Mouse (Mus musculus) forebrain, postnatal 0 days (tissue): ENCODE data around the gene Gmeb2. TPM values are rescaled to one million over a fixed set of nuclear protein-coding genes. Genes with fewer than 3 reads are reported as not detected.
A peak's percentile ranks its signal among the peaks of the same experiment; 100 is the strongest.

ENCODE experiments used
- ATAC-seq: fragments of 200-750 bp; cut with Nextera tagmentation; 2 replicates; pipeline ENCODE4 v1.8.0; 2017; ENCODE audit warnings: mild to moderate bottlenecking, moderate library complexity
- DNase-seq: peaks from one replicate; pipeline ENCODE4 v3.0.0-alpha.2; 2015
- H3K27ac ChIP-seq: fragments of 300-500 bp; sonication (generic); 2 replicates; pipeline ENCODE4 v1.5.1; 2014; ENCODE audit warnings: low read depth, mild to moderate bottlenecking, antibody characterized with exemption, low read length, moderate library complexity, mixed read lengths
- H3K27me3 ChIP-seq: fragments of 300-500 bp; sonication (generic); 2 replicates; pipeline ENCODE4 v1.6.1; 2014; ENCODE audit warnings: mild to moderate bottlenecking, low read length, mixed read lengths; ENCODE audit not compliant: insufficient read depth
- H3K36me3 ChIP-seq: fragments of 300-500 bp; sonication (generic); 2 replicates; pipeline ENCODE4 v1.6.1; 2014; ENCODE audit warnings: mild to moderate bottlenecking, moderate library complexity; ENCODE audit not compliant: insufficient read depth
- H3K4me1 ChIP-seq: fragments of 300-500 bp; sonication (generic); 2 replicates; pipeline ENCODE4 v1.6.1; 2014; ENCODE audit warnings: antibody characterized with exemption; ENCODE audit not compliant: insufficient read depth
- H3K4me2 ChIP-seq: fragments of 300-500 bp; sonication (generic); 2 replicates; pipeline ENCODE4 v1.6.1; 2014; ENCODE audit warnings: low read depth, mild to moderate bottlenecking, moderate library complexity
- H3K4me3 ChIP-seq: fragments of 300-500 bp; sonication (generic); 2 replicates; pipeline ENCODE4 v1.5.1; 2014; ENCODE audit warnings: low read depth, low read length, mixed read lengths
- H3K9ac ChIP-seq: fragments of 300-500 bp; sonication (generic); 2 replicates; pipeline ENCODE4 v1.6.1; 2014; ENCODE audit warnings: mild to moderate bottlenecking
- H3K9me3 ChIP-seq: fragments of 300-500 bp; sonication (generic); 2 replicates; pipeline ENCODE4 v1.6.1; 2016; ENCODE audit warnings: low read length
- CTCF ChIP-seq: sonication (generic); IDR thresholded peaks from 2 replicates; pipeline ENCODE4 v1.5.1; 2016; ENCODE audit warnings: antibody characterized with exemption, control low read depth, low read depth
- WGBS: fragments of 180-500 bp; shearing (Covaris S2); extraction: QIAGEN DNeasy Blood & Tissue Kit; methylation state at CpG from one replicate; pipeline ENCODE4 v1.1.7; 2014; 5-methylcytosine and 5-hydroxymethylcytosine counted together
- polyA plus RNA-seq: library from polyadenylated mRNA; unstranded; fragments of >200 nt; fragmentation: Nextera tagmentation; extraction: Ambion mirVana; gene quantifications from 2 replicates; pipeline ENCODE4 v1.2.1, GENCODE M21; 2015
- total RNA-seq: library from RNA; depleted of rRNA; stranded (reverse); fragments of >200 nt; gene quantifications from 2 replicates; pipeline ENCODE4 v1.2.3, GENCODE M21; 2014

Gmeb2 gene
- total and polyA plus RNA-seq, 2 experiments from 2014 or later, result 9.6 to 24.8 TPM

DNA sequence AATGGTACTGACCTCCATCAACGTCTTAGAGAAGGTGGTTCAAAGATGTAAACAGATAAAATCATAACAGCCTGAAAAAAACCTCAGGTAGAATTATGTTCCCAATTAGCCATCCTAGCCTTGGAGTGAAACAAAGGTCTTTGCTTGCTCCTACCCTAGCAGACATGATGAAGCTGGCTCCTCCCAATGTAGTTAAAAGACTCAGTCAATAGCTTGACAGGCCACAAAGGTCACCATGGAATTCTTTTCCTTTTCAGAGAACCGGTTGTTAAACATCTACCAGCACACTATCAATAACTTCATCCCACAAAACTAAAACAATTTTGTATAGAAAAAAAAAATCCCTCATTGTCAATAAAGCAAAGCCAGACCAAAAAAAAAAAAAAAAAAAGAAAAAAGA is 42.8 kb downstream of the Gmeb2 start:
- WGBS, result 18% methylated on average over 2 of the region's 2 CpGs
- no peak for DNase-seq

DNA sequence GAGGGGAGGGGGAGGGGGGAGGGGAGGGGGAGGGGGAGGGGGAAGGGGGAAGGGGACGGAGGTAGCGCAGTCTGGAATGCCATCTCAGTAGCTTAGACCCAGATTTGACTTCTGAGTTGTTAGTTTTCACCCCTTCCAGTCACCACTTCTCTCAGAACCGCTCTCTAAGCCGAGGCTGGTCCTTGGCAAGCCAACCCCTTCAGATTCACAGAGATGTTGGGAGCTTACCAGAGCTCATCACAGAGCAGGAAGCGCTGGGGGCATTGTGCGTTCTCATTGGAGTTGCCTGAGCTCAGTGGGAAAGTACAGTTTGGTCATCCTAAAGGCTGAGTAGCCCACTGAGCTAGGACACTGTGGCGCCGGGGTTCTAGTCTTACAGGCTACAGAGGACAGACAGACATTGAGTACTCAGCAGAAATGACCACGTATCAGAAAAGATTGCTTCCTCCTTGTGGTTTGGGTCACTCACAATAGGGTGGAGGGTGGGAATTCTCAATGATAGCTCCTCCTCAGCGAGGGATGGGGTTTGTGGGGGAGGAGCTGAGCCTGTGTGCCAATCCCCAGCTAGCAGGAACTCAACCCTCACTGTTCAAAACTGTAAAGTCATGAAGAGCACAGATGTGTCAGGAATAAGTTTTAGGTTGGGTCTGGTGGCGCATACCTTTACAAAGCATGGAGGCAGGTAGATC is 44.0 kb downstream of the Gmeb2 start:
- no peak for TF ChIP-seq CTCF
- H3K9me3 ChIP-seq, result no peaks in the 10 kb centered on the region
- no peaks in the 10 kb centered on the region for H3K36me3 ChIP-seq
- DNase-seq, result no peak
- H3K27ac ChIP-seq, result no peak overlapping the region
- H3K9ac ChIP-seq, result no peak overlapping the region
- H3K4me3 ChIP-seq, result no peak overlapping the region
- no peaks in the 10 kb centered on the region for H3K27me3 ChIP-seq
- 36% methylated on average over 11 of the region's 11 CpGs for WGBS
- no peak overlapping the region for H3K4me2 ChIP-seq
- H3K4me1 ChIP-seq, result no peaks in the 10 kb centered on the region
- no peak for ATAC-seq

More for the DNA sequence above, 42.8 kb downstream of the Gmeb2 start:
- H3K27ac ChIP-seq, result no peak overlapping the region
- H3K4me3 ChIP-seq, result no peak overlapping the region
- no peaks in the 10 kb centered on the region for H3K36me3 ChIP-seq
- H3K4me2 ChIP-seq, result no peak overlapping the region
- no peak overlapping the region for H3K9ac ChIP-seq
- TF ChIP-seq CTCF, result no peak
- H3K4me1 ChIP-seq, result no peaks in the 10 kb centered on the region
- H3K9me3 ChIP-seq, result no peaks in the 10 kb centered on the region
- no peaks in the 10 kb centered on the region for H3K27me3 ChIP-seq
- ATAC-seq, result no peak

DNA sequence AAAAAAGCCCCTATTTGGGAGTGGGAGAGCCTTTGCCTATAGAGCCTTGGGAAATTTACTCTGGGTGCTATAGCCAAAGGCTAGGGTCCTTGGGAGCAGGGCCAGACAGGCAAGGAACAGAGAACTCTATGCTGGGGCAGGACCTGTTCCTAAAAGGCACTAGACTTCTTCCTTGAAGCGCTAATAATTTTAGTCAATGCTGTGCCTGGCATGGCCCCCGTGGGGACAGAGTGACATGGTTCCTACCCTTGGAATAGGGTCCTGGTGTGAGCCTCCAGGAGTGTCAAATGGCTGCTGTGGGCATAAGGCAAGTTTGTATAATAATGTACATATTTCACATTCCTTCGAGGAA is 45.5 kb downstream of the Gmeb2 start:
- H3K36me3 ChIP-seq, result no peaks in the 10 kb centered on the region
- no peaks in the 10 kb centered on the region for H3K9me3 ChIP-seq
- H3K27ac ChIP-seq, result no peak overlapping the region
- H3K4me2 ChIP-seq, result peak overlapping the region; percentile 38; the same call in 1 of the 2 replicates
- ATAC-seq, result no peak
- no peak overlapping the region for H3K4me3 ChIP-seq
- WGBS, result 71% methylated on average over 3 of the region's 3 CpGs
- no peak for DNase-seq
- TF ChIP-seq CTCF, result no peak
- H3K27me3 ChIP-seq, result no peaks in the 10 kb centered on the region
- H3K9ac ChIP-seq, result no peak overlapping the region
- H3K4me1 ChIP-seq, result no peaks in the 10 kb centered on the region

DNA sequence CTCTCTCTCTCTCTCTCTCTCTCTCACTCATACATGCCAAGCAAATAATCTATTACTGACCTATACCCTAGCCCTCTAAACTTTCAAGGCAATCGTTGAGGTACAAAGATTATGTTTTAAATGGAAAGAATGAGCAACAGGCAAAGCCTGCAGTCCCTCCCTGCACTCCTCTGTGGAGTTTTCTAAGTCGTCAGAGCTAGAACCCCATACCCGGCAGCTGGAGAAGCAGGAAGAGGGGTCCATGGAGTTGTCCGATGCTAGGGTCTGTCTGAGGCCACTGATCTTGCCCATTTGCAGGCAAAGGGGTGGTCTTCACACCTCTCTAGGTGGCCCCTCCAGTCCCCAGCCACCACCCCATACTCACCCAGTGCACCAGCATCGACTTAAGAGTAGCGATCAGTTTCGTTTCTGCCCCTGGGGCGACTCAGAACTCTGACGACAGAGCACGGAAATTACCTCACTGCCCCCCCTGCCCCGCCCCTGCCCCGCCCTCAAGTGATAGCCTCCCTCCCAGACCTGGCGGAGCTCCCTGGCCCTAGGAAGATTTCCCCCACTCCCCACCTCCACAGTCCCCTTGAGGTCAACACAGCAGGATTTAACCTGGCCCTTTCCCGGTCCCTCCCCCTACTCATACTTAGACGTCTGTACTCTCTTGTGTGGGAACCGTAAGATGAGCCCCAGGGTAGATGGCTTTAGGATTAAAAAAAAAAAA is 46.1 kb downstream of the Gmeb2 start, which contains the start of gene Helz2:
TSS of gene Helz2 (minus strand) at position 426 of the 712 bp plus-strand sequence.
- H3K9ac ChIP-seq, result no peak within 1 kb of the TSS
- WGBS, result 13% methylated on average over 16 of the region's 16 CpGs
- no peak within 1 kb of the TSS for H3K27ac ChIP-seq
- H3K36me3 ChIP-seq, result no peaks in the 10 kb centered on the region
- H3K9me3 ChIP-seq, result no peaks in the 10 kb centered on the region
- no peak for DNase-seq
- H3K4me1 ChIP-seq, result no peaks in the 10 kb centered on the region
- ATAC-seq, result no peak
- no peak for TF ChIP-seq CTCF
- H3K27me3 ChIP-seq, result no peaks in the 10 kb centered on the region
- peak within 1 kb of the TSS; percentile 38 for H3K4me2 ChIP-seq
- peak within 1 kb of the TSS; percentile 23 for H3K4me3 ChIP-seq

DNA sequence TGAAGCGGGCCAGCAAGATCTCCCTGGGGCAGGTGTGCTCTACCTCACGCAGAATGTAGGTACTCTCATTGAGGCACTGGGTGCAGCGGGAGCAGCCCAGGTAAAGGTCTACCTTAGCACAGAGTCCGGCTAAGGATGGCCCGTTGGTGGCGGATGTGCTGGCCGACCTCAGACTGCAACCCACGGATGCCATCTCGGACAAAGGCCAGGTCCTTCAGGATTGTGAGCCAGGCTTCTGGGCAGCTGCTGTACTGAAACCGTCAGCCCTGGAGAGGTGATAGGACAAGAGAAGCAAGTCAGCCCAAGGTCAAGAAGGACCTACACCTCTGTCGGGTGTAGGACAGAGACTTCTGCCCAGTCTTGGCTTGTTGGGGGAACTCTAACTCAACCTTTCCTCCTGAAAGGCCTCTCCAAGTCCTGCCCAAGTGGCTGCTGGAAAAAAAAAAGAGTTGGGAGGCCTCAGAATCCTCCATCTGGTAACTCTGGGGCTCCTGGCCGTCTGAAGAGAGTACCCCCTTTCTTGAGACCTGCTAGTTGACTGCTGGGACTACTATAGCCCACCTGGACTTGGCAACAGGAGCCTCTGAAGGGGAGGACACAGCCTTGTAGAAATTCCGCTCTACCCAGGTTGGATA is 46.9 kb downstream of the Gmeb2 start:
- Histone ChIP-seq H3K9ac (no peak overlapping the region), H3K9me3 (no peaks in the 10 kb centered on the region), H3K4me3 (no peak overlapping the region), H3K4me1 (no peaks in the 10 kb centered on the region), H3K27ac (no peak overlapping the region), H3K27me3 (no peaks in the 10 kb centered on the region), H3K36me3 (no peaks in the 10 kb centered on the region), H3K4me2 (0 out of 2 replicates have a peak overlapping the region, but pooled peaks have one; percentile 38)
- TF ChIP-seq CTCF, result no peak
- WGBS, result 93% methylated on average over 13 of the region's 13 CpGs
- DNase-seq, result no peak
- ATAC-seq, result no peak

DNA sequence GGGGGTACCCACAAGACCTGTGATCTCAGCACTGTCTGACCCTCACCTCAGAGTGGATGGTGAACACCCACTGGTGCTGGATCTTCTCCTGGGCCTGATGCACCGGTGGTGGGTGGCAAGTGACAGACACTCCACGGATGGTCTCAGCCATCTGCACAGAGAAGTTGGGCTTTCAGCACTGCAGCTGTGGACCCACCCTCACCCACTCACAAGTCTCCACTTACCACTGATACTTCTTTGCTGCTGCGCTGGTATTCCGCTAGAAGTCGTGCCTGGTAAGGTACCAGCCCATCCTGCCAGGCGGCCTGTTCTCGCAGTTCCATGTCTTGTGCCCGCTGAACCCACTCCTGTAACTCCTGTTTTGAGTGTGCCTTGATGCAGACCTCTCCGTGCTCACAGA is 48.6 kb downstream of the Gmeb2 start:
- WGBS, result 95% methylated on average over 9 of the region's 9 CpGs
- no peak overlapping the region for H3K4me3 ChIP-seq
- no peak overlapping the region for H3K4me2 ChIP-seq
- H3K27ac ChIP-seq, result no peak overlapping the region
- no peak overlapping the region for H3K9ac ChIP-seq
- no peaks in the 10 kb centered on the region for H3K36me3 ChIP-seq
- ATAC-seq, result no peak
- no peaks in the 10 kb centered on the region for H3K4me1 ChIP-seq
- TF ChIP-seq CTCF, result no peak
- no peak for DNase-seq
- no peaks in the 10 kb centered on the region for H3K9me3 ChIP-seq
- no peaks in the 10 kb centered on the region for H3K27me3 ChIP-seq

DNA sequence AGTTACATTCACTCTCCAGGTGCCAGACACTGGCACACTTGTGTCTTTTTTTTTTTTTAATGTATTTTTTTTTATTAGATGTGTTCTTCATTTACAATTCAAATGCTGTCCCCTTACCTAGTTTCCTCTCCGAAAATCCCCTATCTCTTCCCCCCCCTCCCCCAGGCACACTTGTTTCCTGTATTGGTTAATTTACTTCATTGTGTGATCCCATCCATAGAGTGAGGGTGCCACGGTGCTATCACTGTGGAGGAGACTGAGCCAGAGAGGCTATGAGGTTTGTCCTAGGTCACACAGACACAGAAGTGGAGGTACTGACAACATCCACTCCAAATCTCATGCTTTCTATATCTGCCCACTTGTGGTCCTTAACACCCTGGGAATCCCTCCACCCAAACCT is 49.0 kb downstream of the Gmeb2 start:
- TF ChIP-seq CTCF, result no peak
- no peak overlapping the region for H3K27ac ChIP-seq
- H3K27me3 ChIP-seq, result no peaks in the 10 kb centered on the region
- 53% methylated on average over 2 of the region's 2 CpGs for WGBS
- H3K36me3 ChIP-seq, result no peaks in the 10 kb centered on the region
- H3K9ac ChIP-seq, result no peak overlapping the region
- H3K4me3 ChIP-seq, result no peak overlapping the region
- no peak overlapping the region for H3K4me2 ChIP-seq
- H3K9me3 ChIP-seq, result no peaks in the 10 kb centered on the region
- DNase-seq (no peak), ATAC-seq (no peak)
- no peaks in the 10 kb centered on the region for H3K4me1 ChIP-seq
